Mouse (Mus musculus) embryonic fibroblast, embryonic 13.5 days (primary cell): ENCODE measurements around the gene Rbm20.

Source experiments
- CTCF ChIP-seq: IDR thresholded peaks from 2 replicates; pipeline ENCODE4 v1.5.1; 2011; ENCODE audit warnings: mild to moderate bottlenecking, control low read depth, low read length, moderate library complexity, borderline replicate concordance; ENCODE audit not compliant: insufficient read depth
- POLR2A ChIP-seq: IDR thresholded peaks from 2 replicates; pipeline ENCODE4 v1.6.1; 2011; ENCODE audit warnings: low read depth, mild to moderate bottlenecking, control low read depth, low read length, moderate library complexity

GRCm38 (mm10) chr19:53803954-53804353 is 126.8 kb downstream of the Rbm20 start:
- TF ChIP-seq CTCF (no peak), POLR2A (no peak)
